Mouse (Mus musculus): Measurements from ENCODE around the gene Tmem91. TPM values are rescaled to one million over a fixed set of nuclear protein-coding genes. Genes with fewer than 3 reads are reported as not detected.
A peak's percentile ranks its signal among the peaks of the same experiment; 100 is the strongest.

Gene Tmem91
- polyA plus RNA-seq, 1 experiment from 2014 or later, result 1.9 TPM

GRCm38 (mm10) chr7:25652244-25652759 lies 22.7 kb downstream of the Tmem91 start:
- WGBS, result 89% methylated on average over 12 of the region's 12 CpGs

GRCm38 (mm10) chr7:25651281-25651680 lies 23.7 kb downstream of the Tmem91 start:
- DNase-seq (ENCODE audit: low spot score), result no peak
- WGBS, result 86% methylated on average over 8 of the region's 8 CpGs
- Histone ChIP-seq H3K27me3 (ENCODE audit: insufficient read depth, poor library complexity, severe bottlenecking) (no peaks in the 10 kb centered on the region), H3K9me3 (no peaks in the 10 kb centered on the region), H3K4me1 (0 out of 2 replicates have a peak, but pooled peaks cover 3% of the 10 kb centered on the region), H3K27ac (no peak overlapping the region), H3K36me3 (no peaks in the 10 kb centered on the region), H3K4me3 (no peak overlapping the region)

More at GRCm38 (mm10) chr7:25652244-25652759, 22.7 kb downstream of the Tmem91 start:
- Histone ChIP-seq H3K4me3 (no peak overlapping the region), H3K36me3 (no peaks in the 10 kb centered on the region), H3K27me3 (ENCODE audit: insufficient read depth, poor library complexity, severe bottlenecking) (no peaks in the 10 kb centered on the region), H3K4me1 (0 out of 2 replicates have a peak, but pooled peaks cover 3% of the 10 kb centered on the region), H3K27ac (no peak overlapping the region), H3K9me3 (no peaks in the 10 kb centered on the region)
- no peak for DNase-seq (ENCODE audit: low spot score)

- DNase-seq (ENCODE audit: low spot score), result no peak
- Histone ChIP-seq H3K4me1 (0 out of 2 replicates have a peak, but pooled peaks cover 3% of the 10 kb centered on the region), H3K36me3 (no peaks in the 10 kb centered on the region), H3K9me3 (no peaks in the 10 kb centered on the region), H3K27me3 (ENCODE audit: insufficient read depth, poor library complexity, severe bottlenecking) (no peaks in the 10 kb centered on the region), H3K4me3 (no peak overlapping the region), H3K27ac (no peak overlapping the region)
- WGBS, result 73% methylated on average over 5 of the region's 5 CpGs
Observed at GRCm38 (mm10) chr7:25649839-25650238, 25.1 kb downstream of the Tmem91 start.

- 0 out of 2 replicates have a peak, but pooled peaks cover 3% of the 10 kb centered on the region for H3K4me1 ChIP-seq
- no peak for DNase-seq (ENCODE audit: low spot score)
- no peak overlapping the region for H3K27ac ChIP-seq
- H3K27me3 ChIP-seq (ENCODE audit: insufficient read depth, poor library complexity, severe bottlenecking), result no peaks in the 10 kb centered on the region
- H3K36me3 ChIP-seq, result no peaks in the 10 kb centered on the region
- no peak overlapping the region for H3K4me3 ChIP-seq
- 50% methylated on average over 5 of the region's 5 CpGs for WGBS
- no peaks in the 10 kb centered on the region for H3K9me3 ChIP-seq
Observed at GRCm38 (mm10) chr7:25647574-25648123, 27.3 kb downstream of the Tmem91 start.

GRCm38 (mm10) chr7:25645074-25645473 lies 29.9 kb downstream of the Tmem91 start:
- Histone ChIP-seq H3K4me1 (0 out of 2 replicates have a peak, but pooled peaks cover under 1% of the 10 kb centered on the region), H3K4me3 (no peak overlapping the region), H3K27me3 (ENCODE audit: insufficient read depth, poor library complexity, severe bottlenecking) (no peaks in the 10 kb centered on the region), H3K9me3 (no peaks in the 10 kb centered on the region), H3K27ac (no peak overlapping the region), H3K36me3 (0 out of 2 replicates have a peak, but pooled peaks cover 9% of the 10 kb centered on the region)
- 70% methylated on average over 14 of the region's 14 CpGs for WGBS
- DNase-seq (ENCODE audit: low spot score), result no peak

- no peak overlapping the region for H3K4me3 ChIP-seq
- no peaks in the 10 kb centered on the region for H3K27me3 ChIP-seq (ENCODE audit: insufficient read depth, poor library complexity, severe bottlenecking)
- no peak overlapping the region for H3K27ac ChIP-seq
- 74% methylated on average over 4 of the region's 4 CpGs for WGBS
- H3K36me3 ChIP-seq, result 0 out of 2 replicates have a peak, but pooled peaks cover 9% of the 10 kb centered on the region
- no peaks in the 10 kb centered on the region for H3K9me3 ChIP-seq
- no peak for DNase-seq (ENCODE audit: low spot score)
- no peaks in the 10 kb centered on the region for H3K4me1 ChIP-seq
Observed at GRCm38 (mm10) chr7:25644631-25645030, 30.3 kb downstream of the Tmem91 start.

- Histone ChIP-seq H3K9me3 (no peaks in the 10 kb centered on the region), H3K36me3 (0 out of 2 replicates have a peak, but pooled peaks cover 9% of the 10 kb centered on the region), H3K4me3 (no peak overlapping the region), H3K4me1 (peaks cover 1% of the 10 kb centered on the region), H3K27me3 (ENCODE audit: insufficient read depth, poor library complexity, severe bottlenecking) (no peaks in the 10 kb centered on the region), H3K27ac (no peak overlapping the region)
- WGBS, result 71% methylated on average over 10 of the region's 10 CpGs
- DNase-seq (ENCODE audit: low spot score), result no peak
Observed at GRCm38 (mm10) chr7:25644136-25644535, 30.8 kb downstream of the Tmem91 start.

- DNase-seq (ENCODE audit: low spot score), result no peak
- Histone ChIP-seq H3K9me3 (no peaks in the 10 kb centered on the region), H3K27me3 (ENCODE audit: insufficient read depth, poor library complexity, severe bottlenecking) (no peaks in the 10 kb centered on the region), H3K4me3 (no peak overlapping the region), H3K36me3 (peaks cover 21% of the 10 kb centered on the region), H3K4me1 (peaks cover 31% of the 10 kb centered on the region), H3K27ac (no peak overlapping the region)
- 91% methylated on average over 4 of the region's 4 CpGs for WGBS
Observed at GRCm38 (mm10) chr7:25639754-25640153, 35.2 kb downstream of the Tmem91 start.

GRCm38 (mm10) chr7:25637099-25637498 lies 37.9 kb downstream of the Tmem91 start:
- no peaks in the 10 kb centered on the region for H3K27me3 ChIP-seq (ENCODE audit: insufficient read depth, poor library complexity, severe bottlenecking)
- DNase-seq (ENCODE audit: low spot score), result no peak
- H3K27ac ChIP-seq, result no peak overlapping the region
- no peaks in the 10 kb centered on the region for H3K9me3 ChIP-seq
- H3K4me1 ChIP-seq, result peaks cover 36% of the 10 kb centered on the region
- H3K36me3 ChIP-seq, result peaks cover 34% of the 10 kb centered on the region
- WGBS, result 80% methylated on average over 5 of the region's 5 CpGs
- no peak overlapping the region for H3K4me3 ChIP-seq

GRCm38 (mm10) chr7:25636373-25636772 lies 38.6 kb downstream of the Tmem91 start:
- no peak overlapping the region for H3K4me3 ChIP-seq
- WGBS, result 35% methylated on average over 3 of the region's 3 CpGs
- H3K9me3 ChIP-seq, result no peaks in the 10 kb centered on the region
- no peaks in the 10 kb centered on the region for H3K27me3 ChIP-seq (ENCODE audit: insufficient read depth, poor library complexity, severe bottlenecking)
- no peak for DNase-seq (ENCODE audit: low spot score)
- H3K36me3 ChIP-seq, result peaks cover 32% of the 10 kb centered on the region
- no peak overlapping the region for H3K27ac ChIP-seq
- peaks cover 36% of the 10 kb centered on the region for H3K4me1 ChIP-seq

- Histone ChIP-seq H3K9me3 (no peaks in the 10 kb centered on the region), H3K27ac (no peak overlapping the region), H3K4me1 (peaks cover 35% of the 10 kb centered on the region), H3K4me3 (no peak overlapping the region), H3K36me3 (peaks cover 46% of the 10 kb centered on the region), H3K27me3 (ENCODE audit: insufficient read depth, poor library complexity, severe bottlenecking) (0 out of 2 replicates have a peak, but pooled peaks cover 9% of the 10 kb centered on the region)
- WGBS, result 85% methylated on average over 5 of the region's 5 CpGs
- no peak for DNase-seq (ENCODE audit: low spot score)
Observed at GRCm38 (mm10) chr7:25632679-25633078, 42.3 kb downstream of the Tmem91 start.

GRCm38 (mm10) chr7:25628323-25628620 lies 46.7 kb downstream of the Tmem91 start:
- Histone ChIP-seq H3K4me1 (peaks cover 43% of the 10 kb centered on the region), H3K9me3 (no peaks in the 10 kb centered on the region), H3K27me3 (ENCODE audit: insufficient read depth, poor library complexity, severe bottlenecking) (0 out of 2 replicates have a peak, but pooled peaks cover 9% of the 10 kb centered on the region), H3K27ac (peak overlapping the region; percentile 74), H3K4me3 (peak overlapping the region; percentile 63), H3K36me3 (peaks cover 60% of the 10 kb centered on the region)
- DNase-seq (ENCODE audit: low spot score), result no peak
- 45% methylated on average over 8 of the region's 8 CpGs for WGBS

- Histone ChIP-seq H3K27me3 (ENCODE audit: insufficient read depth, poor library complexity, severe bottlenecking) (0 out of 2 replicates have a peak, but pooled peaks cover 9% of the 10 kb centered on the region), H3K9me3 (no peaks in the 10 kb centered on the region), H3K4me1 (peaks cover 41% of the 10 kb centered on the region), H3K4me3 (peak overlapping the region; percentile 63), H3K27ac (peak overlapping the region; percentile 74), H3K36me3 (peaks cover 58% of the 10 kb centered on the region)
- WGBS, result 12% methylated on average over 38 of the region's 38 CpGs
- DNase-seq (ENCODE audit: low spot score), result peak; percentile 87
Observed at GRCm38 (mm10) chr7:25627431-25628322, 47.3 kb downstream of the Tmem91 start.

Measured in heart, embryonic 10.5 days (tissue).